Mouse (Mus musculus) neural tube, embryonic 11.5 days (tissue): Measurements from ENCODE around the gene Ppp2r1b. TPM values are rescaled to one million over a fixed set of nuclear protein-coding genes. Genes with fewer than 3 reads are reported as not detected.

Experiments used
- ATAC-seq: fragments of 200-750 bp; cut with Nextera tagmentation; 2 replicates; pipeline ENCODE4 v1.8.0; 2017; ENCODE audit warnings: moderate number of reproducible peaks, mild to moderate bottlenecking, moderate TSS enrichment, moderate library complexity; ENCODE audit not compliant: insufficient read depth, low FRiP score, low TSS enrichment
- DNase-seq: peaks from one replicate; pipeline ENCODE4 v3.0.0-alpha.2; 2015; ENCODE audit warnings: low spot score
- H3K27ac ChIP-seq: fragments of 300-500 bp; sonication (generic); 2 replicates; pipeline ENCODE4 v1.5.1; 2014; ENCODE audit warnings: low read depth, mild to moderate bottlenecking, low read length
- H3K27me3 ChIP-seq: fragments of 300-500 bp; sonication (generic); 2 replicates; pipeline ENCODE4 v1.6.1; 2014; ENCODE audit warnings: mild to moderate bottlenecking, low read length, mixed read lengths; ENCODE audit not compliant: control insufficient read depth, insufficient read depth
- H3K36me3 ChIP-seq: fragments of 300-500 bp; sonication (generic); 2 replicates; pipeline ENCODE4 v1.6.1; 2014; ENCODE audit warnings: mild to moderate bottlenecking, low read length, moderate library complexity, mixed read lengths; ENCODE audit not compliant: control insufficient read depth, insufficient read depth
- H3K4me1 ChIP-seq: fragments of 300-500 bp; sonication (generic); 2 replicates; pipeline ENCODE4 v1.6.1; 2014; ENCODE audit warnings: low read length, mixed read lengths; ENCODE audit not compliant: control insufficient read depth, insufficient read depth
- H3K4me2 ChIP-seq: fragments of 300-500 bp; sonication (generic); 2 replicates; pipeline ENCODE4 v1.6.1; 2014; ENCODE audit warnings: low read depth, mild to moderate bottlenecking, moderate library complexity
- H3K4me3 ChIP-seq: fragments of 300-500 bp; sonication (generic); 2 replicates; pipeline ENCODE4 v1.5.1; 2014; ENCODE audit warnings: low read depth, low read length
- H3K9ac ChIP-seq: fragments of 300-500 bp; sonication (generic); 2 replicates; pipeline ENCODE4 v1.6.1; 2014; ENCODE audit warnings: mild to moderate bottlenecking, low read length
- H3K9me3 ChIP-seq: fragments of 300-500 bp; sonication (generic); 2 replicates; pipeline ENCODE4 v1.6.1; 2016; ENCODE audit warnings: low read length; ENCODE audit not compliant: control insufficient read depth
- WGBS: fragments of 180-500 bp; shearing (Covaris S2); extraction: QIAGEN DNeasy Blood & Tissue Kit; methylation state at CpG from one replicate; pipeline ENCODE4 v1.1.7; 2014; 5-methylcytosine and 5-hydroxymethylcytosine counted together
- polyA plus RNA-seq: library from polyadenylated mRNA; unstranded; fragments of >200 nt; fragmentation: Nextera tagmentation; extraction: Ambion mirVana; gene quantifications from 2 replicates; pipeline ENCODE4 v1.2.1, GENCODE M21; 2014

The Ppp2r1b gene
- polyA plus RNA-seq, 1 experiment from 2014 or later, result 121 TPM

DNA sequence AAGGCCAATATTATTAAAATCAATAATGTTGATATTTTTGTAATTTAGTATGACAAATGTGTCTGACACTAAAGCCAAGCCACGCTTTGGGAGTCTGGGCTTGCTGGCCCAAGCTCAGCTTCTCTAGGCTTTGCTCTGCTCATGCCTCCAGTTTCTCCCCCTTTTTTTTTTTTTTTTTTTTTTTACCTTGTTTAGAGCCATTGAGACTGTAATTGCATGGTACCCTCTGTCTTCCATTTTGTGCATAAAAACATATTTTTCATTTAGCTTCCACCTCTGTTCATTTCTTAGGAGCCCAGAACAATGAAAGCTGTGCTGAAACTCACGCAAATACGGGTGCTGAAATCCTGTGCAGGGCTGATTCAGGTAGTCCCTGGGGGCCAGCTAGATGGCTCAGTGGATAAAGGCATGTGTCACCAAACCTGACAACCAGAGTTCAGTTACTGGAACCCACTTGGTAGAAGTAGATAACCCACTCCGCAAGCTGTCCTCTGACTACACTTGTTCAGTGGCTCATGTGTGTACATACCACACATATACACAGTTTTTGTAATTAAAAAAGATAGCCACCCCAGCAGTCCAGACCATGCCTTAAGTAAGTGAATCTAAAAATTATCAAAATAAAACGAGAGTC, 10.1 kb downstream of the Ppp2r1b start:
- no peak for ATAC-seq
- H3K9me3 ChIP-seq, result no peaks in the 10 kb centered on the region
- H3K27ac ChIP-seq, result no peak overlapping the region
- peaks cover 10% of the 10 kb centered on the region for H3K4me1 ChIP-seq
- 0 out of 2 replicates have a peak, but pooled peaks cover 1% of the 10 kb centered on the region for H3K36me3 ChIP-seq
- WGBS, result 88% methylated on average over 5 of the region's 5 CpGs
- H3K4me3 ChIP-seq, result no peak overlapping the region
- no peak overlapping the region for H3K9ac ChIP-seq
- H3K4me2 ChIP-seq, result no peak overlapping the region
- no peak for DNase-seq
- H3K27me3 ChIP-seq, result no peaks in the 10 kb centered on the region

DNA sequence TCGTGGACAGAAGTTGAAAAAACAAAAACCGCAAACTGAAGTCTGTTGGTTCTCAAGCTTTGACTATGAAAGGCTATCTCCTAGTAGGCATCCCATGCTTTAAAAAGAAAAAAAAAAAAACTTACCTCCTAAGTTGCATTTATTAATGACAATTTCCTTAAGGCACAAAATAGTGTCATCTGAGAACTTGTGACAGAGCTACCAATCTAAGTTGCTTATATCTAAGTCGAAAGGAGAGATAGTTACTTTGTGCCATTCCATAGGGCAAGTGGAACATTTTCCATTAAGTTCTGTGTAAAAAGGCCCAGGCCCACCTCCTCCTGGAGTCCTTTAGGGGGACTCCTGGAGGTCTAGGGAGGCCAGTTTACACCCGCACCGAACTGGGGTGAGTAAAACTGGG, 10.7 kb downstream of the Ppp2r1b start:
- Histone ChIP-seq H3K36me3 (0 out of 2 replicates have a peak, but pooled peaks cover 2% of the 10 kb centered on the region), H3K27me3 (no peaks in the 10 kb centered on the region), H3K27ac (no peak overlapping the region), H3K4me3 (no peak overlapping the region; the same call in 1 of the 2 replicates), H3K4me2 (peak overlapping the region; percentile 60), H3K9me3 (no peaks in the 10 kb centered on the region), H3K9ac (peak overlapping the region; percentile 85; the same call in 1 of the 2 replicates), H3K4me1 (peaks cover 10% of the 10 kb centered on the region)
- no peak for ATAC-seq
- 70% methylated on average over 5 of the region's 5 CpGs for WGBS
- DNase-seq, result no peak

DNA sequence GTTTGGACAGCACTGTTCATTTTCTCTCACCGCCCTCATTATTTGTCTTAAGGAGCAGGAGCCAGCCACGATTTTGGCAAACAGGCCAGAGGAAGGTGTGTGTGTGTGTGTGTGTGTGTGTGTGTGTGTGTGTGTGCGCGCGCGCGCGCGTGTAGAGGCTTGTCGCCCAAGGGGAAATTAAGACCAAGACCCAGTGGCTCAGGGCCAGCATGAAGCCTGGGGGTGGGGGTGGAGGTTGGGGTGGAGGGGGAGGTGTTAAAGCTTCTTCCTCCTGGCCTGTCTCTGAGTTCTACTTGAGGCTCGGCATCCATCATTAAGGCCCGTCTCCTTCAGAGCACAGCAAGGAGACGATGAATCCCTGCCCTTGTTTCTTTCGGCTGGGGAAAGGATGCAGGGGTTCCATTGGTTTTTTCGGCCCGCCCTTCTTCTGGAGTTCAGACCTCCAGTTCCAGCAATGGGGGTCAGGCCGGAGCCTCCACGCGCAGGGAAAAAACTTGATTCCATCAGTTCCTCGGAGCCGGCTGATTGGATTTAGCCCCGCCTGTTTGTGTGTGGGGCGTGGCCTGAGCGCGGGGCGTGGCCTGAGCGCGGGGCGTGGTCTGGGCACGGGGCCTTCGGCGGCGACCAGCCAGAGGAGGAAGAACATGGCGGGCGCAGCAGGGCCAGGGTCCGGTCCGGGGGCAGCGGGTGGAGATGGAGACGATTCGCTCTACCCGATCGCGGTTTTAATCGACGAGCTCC, 11.4 kb downstream of the Ppp2r1b start:
- Histone ChIP-seq H3K4me1 (peaks cover 10% of the 10 kb centered on the region), H3K36me3 (0 out of 2 replicates have a peak, but pooled peaks cover 2% of the 10 kb centered on the region), H3K4me3 (peak overlapping the region; percentile 96), H3K9ac (peak overlapping the region; percentile 85), H3K9me3 (no peaks in the 10 kb centered on the region), H3K27me3 (no peaks in the 10 kb centered on the region), H3K4me2 (peak overlapping the region; percentile 60), H3K27ac (0 out of 2 replicates have a peak overlapping the region, but pooled peaks have one; percentile 39)
- ATAC-seq (peak; percentile 90), DNase-seq (peak; percentile 94)
- WGBS, result 1% methylated on average over 45 of the region's 45 CpGs

DNA sequence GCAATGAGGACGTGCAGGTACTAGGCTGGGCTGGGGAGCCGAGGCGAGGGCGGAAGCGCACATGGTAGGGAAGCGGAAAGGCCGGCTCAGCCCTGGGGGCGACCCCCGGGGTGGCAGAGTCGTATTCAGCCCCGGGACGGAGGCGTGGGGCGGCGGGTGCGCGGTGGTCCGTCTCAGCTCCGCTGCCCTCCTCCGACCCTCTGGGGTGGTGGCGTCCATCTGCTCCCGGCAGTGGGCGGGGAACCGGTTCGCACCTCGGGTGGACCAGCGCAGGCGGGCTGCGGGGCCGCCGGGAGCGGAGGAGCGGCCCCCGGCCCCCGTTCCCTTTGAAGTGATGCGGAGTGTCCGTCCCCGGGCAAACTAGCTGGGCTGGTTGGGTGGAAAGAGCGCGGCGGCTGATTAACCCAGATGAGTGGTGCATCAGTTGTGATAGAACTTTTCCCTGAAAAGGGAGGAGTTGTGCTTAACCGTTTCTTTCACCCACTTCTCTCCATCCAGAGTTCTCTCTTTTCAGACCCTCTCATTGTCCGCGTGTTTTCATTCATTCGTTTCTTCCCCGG, 12.1 kb downstream of the Ppp2r1b start:
- peak overlapping the region; percentile 85 for H3K9ac ChIP-seq
- no peaks in the 10 kb centered on the region for H3K27me3 ChIP-seq
- H3K9me3 ChIP-seq, result no peaks in the 10 kb centered on the region
- H3K36me3 ChIP-seq, result peaks cover 9% of the 10 kb centered on the region; the same call in 1 of the 2 replicates
- no peak for DNase-seq
- no peak overlapping the region for H3K27ac ChIP-seq
- H3K4me3 ChIP-seq, result peak overlapping the region; percentile 96
- under 1% methylated on average over 46 of the region's 46 CpGs for WGBS
- peak; percentile 80 for ATAC-seq
- peak overlapping the region; percentile 60 for H3K4me2 ChIP-seq
- peaks cover 10% of the 10 kb centered on the region for H3K4me1 ChIP-seq

DNA sequence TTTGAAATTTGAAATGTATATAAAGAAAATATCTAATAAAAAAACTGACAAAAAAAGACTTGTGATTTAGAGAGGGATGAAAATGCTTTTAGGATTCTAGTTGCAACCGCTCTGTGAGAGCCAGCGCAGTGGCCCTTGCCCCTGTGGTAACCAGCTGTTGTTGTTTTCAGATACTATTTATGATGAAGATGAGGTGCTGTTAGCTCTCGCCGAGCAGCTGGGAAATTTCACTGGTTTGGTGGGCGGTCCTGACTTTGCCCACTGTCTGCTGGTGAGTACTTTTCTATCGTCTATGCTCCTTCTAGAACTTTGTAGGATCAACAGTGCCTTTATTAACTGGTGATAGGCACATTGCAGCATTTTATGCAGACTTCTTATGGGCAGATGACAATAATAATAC, 13.6 kb downstream of the Ppp2r1b start:
- Histone ChIP-seq H3K27ac (no peak overlapping the region), H3K4me1 (peaks cover 10% of the 10 kb centered on the region), H3K9me3 (no peaks in the 10 kb centered on the region), H3K9ac (no peak overlapping the region), H3K4me3 (no peak overlapping the region), H3K27me3 (no peaks in the 10 kb centered on the region), H3K4me2 (no peak overlapping the region), H3K36me3 (peaks cover 13% of the 10 kb centered on the region)
- no peak for ATAC-seq
- WGBS, result 90% methylated on average over 6 of the region's 6 CpGs
- DNase-seq, result no peak

DNA sequence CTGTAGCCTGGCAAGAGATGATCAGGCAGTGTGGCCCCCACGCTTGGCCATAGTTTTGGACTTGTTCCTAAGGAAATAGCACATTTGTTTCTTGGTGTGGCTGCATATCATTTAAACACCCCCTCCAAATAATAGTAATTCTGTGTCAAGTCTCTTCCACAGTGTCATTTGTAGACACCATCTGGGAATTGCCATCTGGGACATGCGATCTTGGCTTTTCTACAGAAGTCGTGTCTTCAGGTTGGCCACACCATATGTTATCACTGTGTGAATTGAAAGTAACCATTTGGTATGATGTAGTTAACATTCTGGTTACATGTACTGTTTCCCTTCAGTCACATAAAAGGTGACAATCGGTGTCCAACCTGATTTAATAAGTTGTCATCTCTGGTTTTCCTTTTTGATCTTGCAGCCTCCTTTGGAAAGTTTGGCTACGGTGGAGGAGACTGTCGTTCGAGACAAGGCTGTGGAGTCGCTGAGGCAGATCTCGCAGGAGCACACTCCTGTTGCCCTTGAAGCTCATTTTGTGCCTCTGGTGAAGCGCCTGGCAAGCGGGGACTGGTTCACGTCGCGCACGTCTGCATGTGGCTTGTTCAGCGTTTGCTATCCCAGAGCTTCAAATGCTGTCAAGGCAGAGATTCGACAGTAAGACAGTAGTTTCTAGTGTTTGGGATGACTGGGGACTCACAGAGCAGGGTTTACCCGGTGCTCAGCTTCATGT, 16.2 kb downstream of the Ppp2r1b start:
- H3K4me3 ChIP-seq, result no peak overlapping the region
- no peak for DNase-seq
- H3K36me3 ChIP-seq, result peaks cover 16% of the 10 kb centered on the region
- no peak for ATAC-seq
- peaks cover 6% of the 10 kb centered on the region; the same call in 1 of the 2 replicates for H3K4me1 ChIP-seq
- no peak overlapping the region for H3K9ac ChIP-seq
- no peak overlapping the region for H3K4me2 ChIP-seq
- 95% methylated on average over 18 of the region's 18 CpGs for WGBS
- H3K27ac ChIP-seq, result no peak overlapping the region
- no peaks in the 10 kb centered on the region for H3K9me3 ChIP-seq
- no peaks in the 10 kb centered on the region for H3K27me3 ChIP-seq

DNA sequence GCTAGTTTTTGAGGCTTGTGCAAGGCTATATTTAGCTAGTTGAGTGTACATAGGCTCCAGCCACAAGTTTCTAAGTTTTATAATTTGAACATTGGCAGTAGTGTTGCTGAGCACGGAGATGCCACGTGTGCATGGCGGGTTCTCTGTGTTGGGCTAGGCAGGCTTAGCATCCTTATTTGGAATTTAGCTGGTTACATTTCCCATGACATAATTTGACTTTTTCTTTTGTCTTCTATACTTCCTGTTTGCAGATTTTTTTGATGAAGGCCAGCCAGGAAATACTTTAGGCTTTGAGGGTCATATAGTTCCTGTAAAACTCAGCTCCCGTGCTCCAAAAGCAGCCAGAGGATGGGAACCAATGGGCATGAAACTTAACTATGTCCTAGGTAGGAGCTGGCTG, 18.7 kb downstream of the Ppp2r1b start:
- no peak overlapping the region for H3K4me3 ChIP-seq
- ATAC-seq (no peak), DNase-seq (no peak)
- peaks cover 29% of the 10 kb centered on the region for H3K36me3 ChIP-seq
- no peak overlapping the region for H3K27ac ChIP-seq
- 92% methylated on average over 4 of the region's 4 CpGs for WGBS
- no peak overlapping the region for H3K4me2 ChIP-seq
- no peak overlapping the region for H3K9ac ChIP-seq
- H3K4me1 ChIP-seq, result no peaks in the 10 kb centered on the region
- H3K9me3 ChIP-seq, result no peaks in the 10 kb centered on the region
- H3K27me3 ChIP-seq, result no peaks in the 10 kb centered on the region

DNA sequence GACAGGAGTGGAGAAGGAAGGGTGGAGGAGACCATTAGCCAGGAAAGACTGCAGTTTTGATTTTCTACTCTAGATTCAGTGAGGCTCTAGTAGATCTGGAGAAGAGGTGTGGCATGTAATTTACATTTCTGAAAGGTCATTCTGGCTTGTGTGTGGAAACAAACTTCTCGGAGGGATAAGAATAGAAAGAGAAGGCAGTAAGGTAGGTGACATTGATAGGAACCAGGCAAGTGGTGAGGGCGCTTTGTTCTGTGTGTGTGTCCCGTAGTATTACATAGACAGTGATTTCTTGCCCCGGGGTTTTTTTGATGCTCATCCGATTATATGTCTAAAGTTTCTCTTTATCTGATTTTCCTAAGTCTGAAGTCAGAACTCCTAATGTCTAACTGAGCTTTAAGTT, 19.8 kb downstream of the Ppp2r1b start:
- no peak overlapping the region for H3K9ac ChIP-seq
- no peaks in the 10 kb centered on the region for H3K27me3 ChIP-seq
- peaks cover 29% of the 10 kb centered on the region for H3K36me3 ChIP-seq
- no peak overlapping the region for H3K4me2 ChIP-seq
- no peak overlapping the region for H3K4me3 ChIP-seq
- DNase-seq (no peak), ATAC-seq (no peak)
- WGBS, result 94% methylated on average over 5 of the region's 5 CpGs
- H3K9me3 ChIP-seq, result no peaks in the 10 kb centered on the region
- no peaks in the 10 kb centered on the region for H3K4me1 ChIP-seq
- H3K27ac ChIP-seq, result no peak overlapping the region
